Mouse (Mus musculus) lung, postnatal 14 days (tissue): ENCODE measurements at regions not wholly inside any gene's neighbourhood (a gene's known extent, or its start where the extent isn't known, plus 50 kb on each side); places are given as distances from the start of the nearest gene placed in this dataset.

ENCODE experiments used
- DNase-seq: peaks from one replicate; pipeline ENCODE4 v3.0.0; 2021

- DNase-seq = no peak
Observed at GRCm38 (mm10) chr6:95769808-95770207, 51.2 kb upstream of the Suclg2 start.

DNA sequence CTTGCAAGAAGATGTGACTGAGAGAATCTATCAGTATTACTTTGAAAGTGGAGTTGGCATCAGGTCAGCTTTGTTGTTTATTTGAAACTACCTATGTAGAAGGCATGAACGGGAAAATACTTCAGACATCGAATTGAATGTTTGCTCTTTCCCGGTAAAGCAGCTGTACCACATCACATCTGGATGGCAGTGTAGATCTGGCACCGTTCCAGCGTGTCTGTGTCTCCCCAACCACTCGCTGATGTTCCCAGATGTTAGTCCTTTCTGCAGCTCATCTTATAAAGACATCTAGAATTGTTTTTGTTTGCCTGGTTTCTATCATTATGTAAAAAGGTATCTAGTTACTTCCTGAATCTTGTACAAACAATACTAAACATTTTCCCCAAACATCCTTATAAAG is 83.1 kb upstream of the Suclg2 start:
- peak; percentile 1 for DNase-seq

- no peak for DNase-seq
Observed at GRCm38 (mm10) chr6:95841502-95841901, 122.9 kb upstream of the Suclg2 start.

DNA sequence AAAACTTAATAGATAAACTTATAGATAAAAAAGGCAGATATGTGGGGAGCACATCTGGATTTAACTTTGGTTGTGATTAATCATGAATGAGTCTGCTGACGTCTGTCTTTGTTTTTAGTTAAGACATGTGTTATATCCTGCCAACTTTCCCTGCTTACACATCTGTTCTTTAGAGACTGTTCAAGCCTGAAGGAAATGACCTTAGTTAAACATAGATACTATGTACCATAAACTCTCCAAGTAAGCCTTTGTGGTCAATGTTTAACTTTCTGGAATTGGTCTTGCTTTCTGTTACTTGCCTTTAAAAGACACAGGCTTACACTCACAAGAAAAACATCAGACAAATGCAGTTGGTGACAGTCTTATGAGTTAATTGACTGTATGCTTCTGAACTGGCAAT is 127.9 kb upstream of the Suclg2 start:
- DNase-seq = no peak

DNA sequence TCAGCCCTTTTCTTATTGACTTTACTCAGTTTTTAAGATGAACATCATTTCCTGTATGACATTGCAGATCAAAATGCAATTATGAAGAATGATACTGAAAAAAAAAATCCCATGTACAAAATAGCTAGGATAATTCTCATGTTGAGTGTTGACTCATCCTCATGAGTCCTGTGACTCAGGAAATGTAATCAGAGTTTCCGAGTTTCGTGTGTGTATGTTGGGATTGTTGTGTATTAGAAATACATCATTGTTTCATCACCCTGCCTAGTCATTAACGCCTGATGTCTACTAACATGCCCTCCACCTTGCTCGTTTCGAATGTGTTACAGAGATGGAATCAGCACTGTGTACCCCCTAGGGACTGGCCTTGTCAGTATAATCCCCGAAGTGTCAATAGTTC is 156.9 kb upstream of the Suclg2 start:
- no peak for DNase-seq

- no peak for DNase-seq
Observed at GRCm38 (mm10) chr6:95876320-95876719, 157.7 kb upstream of the Suclg2 start.

DNA sequence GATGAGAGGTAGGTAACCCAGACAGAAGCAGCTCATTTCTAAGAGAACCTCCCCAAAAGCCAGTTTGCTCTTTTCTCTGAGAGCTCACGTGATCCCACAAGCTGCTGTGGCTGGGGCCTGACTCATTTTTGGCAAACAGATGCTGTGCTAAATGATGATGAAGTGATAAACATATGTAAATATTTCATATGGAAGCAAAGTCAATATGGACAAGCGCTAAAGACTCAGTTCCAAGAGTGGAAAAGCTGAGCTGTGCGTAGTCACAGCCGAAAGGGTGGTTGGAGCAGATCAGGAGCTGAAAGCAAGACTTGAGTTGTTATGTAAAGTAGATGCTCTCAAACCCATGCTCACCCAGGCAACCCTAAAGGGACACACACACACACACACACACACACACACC is 168.0 kb upstream of the Suclg2 start:
- DNase-seq = no peak

DNA sequence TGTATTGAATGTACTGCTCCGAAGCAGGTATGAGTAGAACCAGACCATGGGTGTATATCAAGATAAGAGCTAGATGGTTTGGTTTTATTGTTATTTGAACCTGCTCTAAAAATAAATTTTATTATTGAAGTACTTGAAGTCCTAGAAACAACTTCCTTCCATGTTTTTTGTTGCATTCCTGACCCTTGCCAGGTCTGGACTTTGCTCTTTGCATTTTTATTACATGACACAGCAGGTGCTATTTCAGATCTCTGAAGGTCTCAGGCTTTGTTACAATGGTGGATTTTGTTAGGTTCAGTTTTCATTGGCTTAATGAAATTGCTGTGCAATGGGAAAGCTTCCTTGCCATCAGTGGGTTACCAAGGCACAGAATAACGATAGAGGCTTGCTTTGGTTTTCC is 184.0 kb upstream of the Suclg2 start:
- no peak for DNase-seq

- no peak for DNase-seq
Observed at GRCm38 (mm10) chr6:95904085-95904633, 185.6 kb upstream of the Suclg2 start.

GRCm38 (mm10) chr6:95905057-95905456 is 186.5 kb upstream of the Suclg2 start:
- DNase-seq = no peak

DNA sequence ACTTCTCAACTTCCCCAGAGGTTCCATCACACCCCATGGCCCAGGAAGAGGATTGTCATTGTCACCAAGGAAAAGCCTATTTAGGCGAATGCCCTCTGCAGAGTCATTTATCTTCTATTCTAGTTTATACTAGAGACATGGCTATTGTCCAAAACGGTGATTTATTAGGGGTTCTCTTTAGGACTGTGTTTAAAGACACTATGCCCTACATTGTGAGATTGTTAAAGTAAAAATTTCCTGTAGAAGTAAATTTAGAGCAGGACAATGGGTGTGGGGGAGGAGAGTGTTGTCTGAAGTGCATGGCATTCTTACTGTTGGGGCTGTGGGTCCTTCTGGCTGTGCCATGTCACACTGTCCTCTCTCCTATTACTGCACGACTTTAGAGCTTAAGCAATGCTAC is 191.2 kb upstream of the Fam19a1 start:
- no peak for DNase-seq

GRCm38 (mm10) chr6:95934561-95934960 is 178.4 kb upstream of the Fam19a1 start:
- no peak for DNase-seq

DNA sequence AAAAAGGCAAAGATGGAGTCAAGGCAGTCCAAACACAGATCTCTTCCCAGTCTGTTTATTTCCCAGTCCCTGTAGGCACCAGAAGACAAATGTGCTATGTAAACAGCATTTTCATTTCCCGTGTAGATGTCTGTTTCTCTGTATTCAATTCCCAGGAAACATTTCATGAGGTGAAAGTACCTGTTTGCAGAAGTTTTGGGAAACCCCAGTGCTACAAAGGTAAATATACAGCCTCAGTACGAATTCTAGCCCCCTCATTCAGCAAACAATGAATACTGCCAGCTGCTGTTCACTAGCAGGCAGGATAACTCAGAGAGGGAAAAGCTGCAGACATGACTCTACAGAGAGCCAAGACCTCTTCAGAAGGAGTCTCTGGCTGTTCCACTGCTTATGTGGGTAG is 176.4 kb upstream of the Fam19a1 start:
- DNase-seq = no peak

- DNase-seq = peak; percentile 5
Observed at GRCm38 (mm10) chr6:95939052-95939451, 173.9 kb upstream of the Fam19a1 start.

DNA sequence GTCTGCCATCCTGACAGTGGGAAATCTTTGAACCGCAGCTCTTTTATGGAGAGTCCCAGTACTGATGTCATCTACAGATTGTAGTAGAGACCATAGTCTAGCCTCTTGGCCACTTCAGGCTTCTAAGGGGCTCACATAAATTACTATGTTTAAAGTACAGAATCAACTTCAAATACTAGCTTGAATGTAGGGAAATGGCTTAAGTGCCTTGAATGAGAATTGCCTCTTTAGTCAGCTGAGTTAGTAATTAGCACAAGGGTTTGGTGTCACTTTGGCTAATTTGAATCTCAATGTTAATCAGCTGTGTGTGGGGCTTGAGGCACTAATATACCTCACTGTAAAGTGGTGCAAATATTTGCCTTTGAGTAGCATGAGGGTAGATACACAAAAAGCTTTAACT is 152.2 kb upstream of the Fam19a1 start:
- DNase-seq = no peak

DNA sequence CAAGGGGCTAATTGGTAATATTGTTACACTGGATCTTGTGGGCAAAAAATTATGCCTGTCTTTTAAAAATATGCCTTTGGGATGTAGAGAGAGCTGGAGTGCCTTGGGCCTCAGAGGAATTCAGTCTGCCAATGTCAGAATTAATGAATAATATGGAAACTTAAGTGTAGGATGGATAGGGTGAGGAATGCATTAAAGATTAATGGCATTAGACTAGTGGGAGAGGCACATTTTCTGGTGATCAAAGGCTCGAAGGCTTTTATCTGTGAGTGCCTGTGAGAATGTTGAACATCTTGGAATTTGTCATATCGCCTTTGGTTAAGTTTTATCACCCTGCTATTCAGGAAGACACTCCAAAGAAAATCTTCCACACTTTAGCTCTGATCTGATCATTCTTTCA is 146.7 kb upstream of the Fam19a1 start:
- no peak for DNase-seq

GRCm38 (mm10) chr6:95975994-95976393 is 137.0 kb upstream of the Fam19a1 start:
- DNase-seq = no peak

GRCm38 (mm10) chr6:95997037-95997436 is 115.9 kb upstream of the Fam19a1 start:
- no peak for DNase-seq

GRCm38 (mm10) chr6:95997741-95998140 is 115.2 kb upstream of the Fam19a1 start:
- no peak for DNase-seq

DNA sequence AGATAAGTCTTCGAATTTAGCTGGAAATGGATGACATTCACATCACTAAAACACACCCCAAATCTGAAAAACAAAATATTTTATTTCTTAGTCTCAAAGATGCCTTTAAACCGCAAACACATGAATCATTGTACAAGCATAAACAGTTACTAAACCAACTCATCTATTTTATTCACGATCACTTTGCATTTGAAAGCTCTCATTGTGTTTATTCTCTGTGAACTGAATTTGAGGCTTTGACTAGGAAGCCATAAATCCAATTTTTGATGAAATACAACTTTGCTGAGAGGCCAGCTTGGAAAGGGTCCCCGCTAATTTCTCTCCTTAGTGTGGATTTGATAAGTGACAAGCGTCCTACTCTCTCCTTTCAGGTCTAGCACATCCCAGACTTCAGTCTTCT is 113.5 kb upstream of the Fam19a1 start:
- DNase-seq = no peak

- DNase-seq = no peak
Observed at GRCm38 (mm10) chr6:96000011-96000476, 112.9 kb upstream of the Fam19a1 start.

DNA sequence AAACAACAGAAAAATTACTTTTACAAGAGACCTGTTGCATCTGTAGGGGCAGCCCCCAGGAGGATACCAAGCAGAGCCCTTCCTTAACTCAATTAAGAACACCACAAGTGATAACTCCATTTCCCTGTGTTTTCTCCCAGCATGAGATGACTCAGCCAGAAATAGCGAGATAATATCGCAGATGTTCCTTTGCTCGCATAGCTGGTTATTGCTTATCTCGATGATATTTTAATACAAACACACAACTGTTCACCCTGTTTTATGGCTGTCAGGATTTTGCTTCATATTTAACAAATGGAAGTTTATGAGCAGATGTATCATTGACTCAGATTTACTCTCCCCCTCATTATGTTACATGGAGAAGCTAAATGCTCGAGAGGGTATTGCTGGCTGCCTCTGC is 101.7 kb upstream of the Fam19a1 start:
- DNase-seq = no peak

DNA sequence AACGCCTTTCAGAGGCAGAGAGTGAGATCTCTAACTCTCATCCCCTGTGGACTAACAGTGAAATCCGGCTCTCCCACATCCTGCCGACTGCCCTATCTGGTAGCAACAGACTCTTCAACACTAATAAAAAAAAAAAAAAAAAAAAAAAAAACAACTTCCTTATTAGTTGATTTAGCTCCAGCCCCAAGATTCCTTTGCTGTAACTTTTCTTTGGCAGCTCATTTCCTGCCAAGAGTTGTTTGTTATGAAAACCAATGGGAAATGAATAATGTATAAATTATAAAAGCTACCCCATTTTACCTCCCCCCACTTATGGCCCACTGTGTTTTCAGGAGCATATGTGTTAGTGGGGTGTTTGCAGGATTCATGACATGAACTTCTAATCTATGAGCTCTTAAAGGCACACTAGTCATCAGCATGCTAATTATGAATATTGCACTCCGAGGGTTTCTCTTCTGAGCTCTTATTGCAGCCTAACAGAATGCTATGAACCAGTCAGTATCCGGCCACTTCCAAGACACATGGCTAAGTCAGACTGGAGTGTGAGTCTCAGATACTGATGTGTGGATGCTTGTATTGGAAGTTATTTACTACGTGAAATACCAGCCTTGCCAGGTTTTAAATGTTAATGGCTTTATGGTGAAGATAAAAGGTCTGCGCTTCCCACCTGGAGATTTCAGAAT is 84.8 kb upstream of the Fam19a1 start:
- DNase-seq = peak; percentile 3

- DNase-seq = no peak
Observed at GRCm38 (mm10) chr6:96043711-96044110, 69.2 kb upstream of the Fam19a1 start.

DNA sequence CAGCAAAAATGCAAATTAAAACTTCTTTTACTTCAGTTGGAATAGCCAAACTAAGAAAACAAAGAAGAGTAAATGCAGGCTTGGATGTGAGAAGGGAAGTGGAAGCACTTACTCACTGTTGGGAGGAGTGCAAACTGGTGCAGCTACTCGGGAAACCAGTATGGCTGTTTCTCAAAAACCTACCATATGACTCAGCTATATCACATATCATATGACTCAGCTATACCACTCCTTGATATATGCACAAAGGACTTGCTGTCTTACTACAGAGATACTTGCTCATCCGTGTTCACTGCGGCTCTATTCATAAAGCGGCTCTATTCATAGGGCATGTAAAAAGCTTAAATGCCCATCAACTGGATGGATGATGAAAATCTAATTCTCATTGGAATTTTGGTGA is 59.5 kb upstream of the Fam19a1 start:
- DNase-seq = no peak
